Mouse (Mus musculus): Measurements from ENCODE around the gene Epha5.

Epha5 gene

DNA sequence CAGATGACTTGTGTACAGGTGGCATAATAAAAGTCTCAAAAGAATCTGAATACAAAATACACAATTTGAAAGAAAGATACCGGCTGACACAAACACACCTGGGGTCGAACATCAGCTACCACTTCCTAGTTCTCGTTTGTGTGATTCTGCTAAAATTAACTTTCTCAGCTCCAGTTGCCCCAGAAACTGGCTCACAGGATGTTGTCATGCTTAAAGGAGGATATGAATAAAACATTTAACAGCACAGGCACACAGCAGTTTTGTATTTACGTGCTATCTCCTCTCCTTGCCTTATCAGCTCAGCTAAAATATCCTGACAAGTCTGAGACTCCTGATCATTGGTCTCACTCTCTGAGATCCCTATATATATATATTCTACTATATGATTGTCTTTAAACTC lies 99.3 kb downstream of the Epha5 start:
- intact Hi-C loops (cut with DNase I) = no loop called here

DNA sequence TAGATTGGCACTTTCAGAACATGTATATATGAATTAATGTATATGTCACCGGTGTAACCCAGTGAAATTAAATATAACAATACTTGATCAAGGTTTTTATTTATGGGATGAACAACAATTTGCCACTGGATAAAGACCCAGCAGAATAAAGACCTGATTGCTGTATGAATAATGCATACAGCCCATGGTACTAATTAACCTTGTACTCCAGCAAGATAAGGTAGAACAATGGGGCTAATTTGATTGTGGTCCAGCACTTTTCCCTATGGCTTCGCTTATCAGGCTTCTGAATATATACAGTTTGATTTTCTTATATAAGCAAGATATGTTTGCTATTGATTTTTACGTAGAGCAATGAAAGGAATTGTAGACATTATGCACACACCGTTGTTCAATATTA lies 103.6 kb downstream of the Epha5 start:
- intact Hi-C loops (cut with DNase I) = no loop called here

- intact Hi-C loops (cut with DNase I) = no loop called here
Observed at GRCm38 (mm10) chr5:84298878-84299736, 118.1 kb downstream of the Epha5 start.

- intact Hi-C loops (cut with DNase I) = no loop called here
Observed at GRCm38 (mm10) chr5:84289429-84289977, 127.7 kb downstream of the Epha5 start.

DNA sequence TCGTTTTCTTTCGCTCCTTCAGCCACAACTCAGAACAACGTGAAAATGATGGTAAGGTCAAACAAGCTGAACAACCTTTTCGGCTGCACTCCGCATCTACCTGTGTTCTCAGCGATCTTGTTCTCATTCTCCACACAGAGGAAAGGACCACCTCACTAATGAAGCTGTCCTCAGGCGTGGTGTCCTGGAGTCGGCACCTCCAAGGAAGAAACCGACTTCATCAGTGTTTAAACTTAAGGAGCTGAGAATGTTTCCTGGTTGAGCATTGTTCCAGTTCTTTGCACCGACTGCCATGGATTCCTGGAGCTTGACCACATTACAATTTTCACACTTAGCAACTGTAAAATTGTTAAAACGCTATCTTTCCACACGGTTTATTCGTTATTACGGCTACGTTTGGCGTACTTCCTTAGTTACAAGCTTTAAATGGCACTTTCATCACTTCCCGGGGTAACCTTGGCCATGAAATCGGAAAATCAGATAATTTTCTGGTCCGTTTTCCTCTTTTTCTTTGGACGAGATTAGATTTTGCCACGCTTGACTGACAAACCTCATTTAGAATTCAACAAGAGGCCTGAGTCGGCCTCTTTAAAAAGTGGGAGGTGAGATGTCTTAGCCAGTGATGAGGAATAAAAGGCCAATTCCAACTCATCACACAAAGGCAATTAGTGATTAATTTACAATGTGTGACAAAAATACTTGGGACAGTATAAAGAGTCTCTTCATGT lies 135.7 kb downstream of the Epha5 start:
- intact Hi-C loops (cut with DNase I) = no loop called here

GRCm38 (mm10) chr5:84276996-84277395 lies 140.2 kb downstream of the Epha5 start:
- intact Hi-C loops (cut with DNase I) = no loop called here

GRCm38 (mm10) chr5:84265407-84265806 lies 151.8 kb downstream of the Epha5 start:
- intact Hi-C loops (cut with DNase I) = no loop called here

DNA sequence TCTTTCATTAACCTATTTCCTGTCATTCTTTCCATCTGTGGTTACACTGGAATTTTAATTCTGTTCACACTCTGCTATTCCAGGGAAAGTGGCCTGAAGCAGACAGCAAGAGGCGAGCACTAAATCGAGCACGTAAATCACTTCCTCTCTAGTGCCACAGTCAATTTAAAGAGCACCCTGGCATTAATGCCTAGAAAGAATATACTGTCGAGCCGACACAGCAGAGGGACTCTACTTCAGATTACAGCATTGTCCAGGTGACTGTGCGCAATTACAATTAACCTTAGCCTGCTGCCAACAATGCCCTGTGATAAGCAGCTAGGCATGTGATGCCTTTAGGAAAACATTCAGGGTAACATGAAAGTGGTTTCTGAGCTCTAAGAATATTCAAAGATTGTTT lies 153.2 kb downstream of the Epha5 start:
- intact Hi-C loops (cut with DNase I) = no loop called here

DNA sequence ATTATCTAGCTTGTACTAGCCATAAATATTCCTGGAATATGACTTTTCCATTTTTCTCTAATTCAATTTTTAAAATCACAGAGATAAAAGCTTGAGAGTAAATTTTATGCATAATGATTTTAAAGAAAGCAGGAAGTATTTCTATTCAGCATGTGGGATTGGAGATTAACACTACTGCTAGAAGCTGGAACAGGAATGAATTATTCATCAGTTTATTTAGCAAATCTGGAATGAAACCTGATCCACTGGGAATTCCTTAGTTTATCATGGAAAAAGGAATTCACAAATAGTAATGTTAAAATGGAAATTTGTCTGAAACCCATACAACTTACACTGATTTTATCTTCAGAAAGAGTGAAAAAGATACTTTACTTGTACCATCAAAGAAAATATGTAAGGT lies 187.2 kb downstream of the Epha5 start:
- intact Hi-C loops (cut with DNase I) = no loop called here

- intact Hi-C loops (cut with DNase I) = no loop called here
Observed at GRCm38 (mm10) chr5:84208609-84209008, 208.6 kb downstream of the Epha5 start.

DNA sequence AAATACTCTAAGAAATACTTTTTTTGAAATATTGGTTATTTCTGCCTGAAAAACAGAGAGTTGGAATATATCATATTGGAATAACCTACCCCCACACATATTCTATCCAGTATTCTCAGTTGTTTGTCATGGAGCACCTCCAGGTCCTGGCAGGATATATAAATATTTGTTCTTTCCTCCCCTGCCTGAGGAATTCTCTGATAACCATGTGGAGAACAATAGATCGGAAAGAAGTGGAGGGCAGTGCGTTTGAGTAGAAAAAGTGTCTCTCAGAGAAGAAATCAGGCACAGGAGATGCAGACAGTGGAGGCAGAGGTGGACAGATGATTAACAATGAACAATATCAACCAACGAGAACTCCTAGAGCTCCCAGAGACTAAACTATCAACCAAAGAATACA lies 223.8 kb downstream of the Epha5 start:
- intact Hi-C loops (cut with DNase I) = no loop called here

DNA sequence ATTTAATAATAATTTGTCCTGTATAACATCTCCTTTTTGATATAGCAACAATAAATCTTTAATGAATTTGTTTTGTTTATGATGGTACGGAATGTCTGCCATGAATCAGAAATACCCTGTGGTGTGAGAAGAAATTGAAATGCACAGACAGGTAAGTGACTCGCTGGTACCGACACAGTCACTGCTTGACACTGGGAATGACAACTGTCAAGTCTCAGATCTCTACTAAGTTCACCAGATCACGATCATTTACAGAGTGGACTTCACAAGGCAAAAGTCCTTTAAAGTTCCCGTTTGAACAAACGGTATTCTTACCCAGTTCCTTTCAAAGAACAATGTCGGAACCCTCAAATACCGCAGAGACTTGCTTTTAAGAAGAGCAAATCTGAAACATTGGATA lies 233.0 kb downstream of the Epha5 start:
- intact Hi-C loops (cut with DNase I) = no loop called here

- intact Hi-C loops (cut with DNase I) = no loop called here
Observed at GRCm38 (mm10) chr5:84153095-84153494, 264.1 kb downstream of the Epha5 start.

DNA sequence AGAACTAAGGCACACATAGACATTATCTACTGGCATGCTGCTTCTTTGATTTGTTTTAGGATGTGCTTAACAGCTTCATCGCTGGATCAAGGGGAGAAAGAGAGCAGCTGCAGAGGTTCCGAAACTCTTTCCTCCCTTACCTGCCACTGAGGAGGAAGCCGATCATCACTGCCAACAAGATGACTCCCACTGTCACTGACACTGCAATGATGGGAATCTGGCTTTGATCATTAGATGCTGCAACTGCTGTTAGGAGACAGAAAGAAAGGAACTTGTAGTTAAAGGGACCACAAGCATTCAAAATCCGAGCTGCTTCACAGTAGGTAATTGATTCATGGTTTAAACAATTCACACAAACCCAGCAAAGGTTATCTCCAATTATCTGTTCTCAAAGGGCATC lies 275.0 kb downstream of the Epha5 start:
- intact Hi-C loops (cut with DNase I) = no loop called here

DNA sequence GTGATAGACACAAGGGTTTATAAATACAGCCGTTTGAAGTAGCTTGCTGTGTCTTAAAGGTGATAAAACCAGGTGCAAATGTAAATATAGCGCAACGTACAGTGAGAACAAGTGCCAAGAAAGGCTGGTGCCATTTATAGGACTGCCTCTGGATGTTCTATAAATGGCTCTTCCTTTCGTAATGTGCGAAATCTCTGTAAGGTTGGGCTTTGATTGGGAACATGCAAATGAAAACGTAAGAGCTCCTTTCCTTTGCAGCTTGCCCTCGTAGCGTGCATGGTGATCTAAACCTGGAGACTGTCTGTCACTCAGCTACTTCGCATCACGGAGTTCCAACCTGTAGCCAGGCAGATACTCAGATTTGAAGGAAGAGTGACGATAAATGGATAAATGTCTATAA lies 321.2 kb downstream of the Epha5 start:
- intact Hi-C loops (cut with DNase I) = no loop called here

DNA sequence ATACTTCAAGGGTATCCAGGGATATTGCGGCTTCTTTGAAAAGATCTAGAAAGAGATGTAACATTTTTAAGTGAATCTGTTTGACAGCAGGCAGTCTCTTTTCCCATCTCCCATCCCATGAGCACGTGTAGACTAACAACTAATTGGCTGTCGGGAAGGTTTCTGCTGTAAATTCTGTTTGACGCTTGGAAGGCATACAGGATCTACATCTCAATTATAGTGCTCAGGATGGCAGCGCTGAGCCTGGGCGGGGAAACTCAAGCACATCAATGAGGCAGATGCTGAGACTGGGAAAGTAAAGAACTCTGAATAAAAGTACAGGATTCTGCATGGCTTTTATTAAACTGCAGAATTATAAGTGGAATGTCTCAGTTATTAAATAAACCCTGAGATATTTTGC lies 335.9 kb downstream of the Epha5 start:
- intact Hi-C loops (cut with DNase I) = no loop called here

DNA sequence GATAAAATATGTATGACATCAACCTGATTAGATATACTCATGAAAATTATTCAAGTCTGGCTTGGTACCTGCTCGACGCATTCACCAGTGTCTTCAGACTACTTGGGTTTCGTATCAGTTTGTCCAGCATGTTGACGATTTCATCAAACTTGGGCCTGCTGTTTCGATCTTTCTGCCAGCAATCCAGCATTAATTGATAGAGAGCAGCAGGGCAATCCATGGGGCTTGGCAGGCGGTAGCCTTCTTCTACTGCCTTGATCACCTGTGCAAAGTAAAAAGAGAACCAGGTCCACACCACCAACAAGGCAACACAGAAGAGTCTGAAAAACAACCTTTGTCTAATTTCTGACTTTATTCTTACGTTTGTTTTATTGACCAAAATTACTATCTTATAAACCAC lies 346.2 kb downstream of the Epha5 start:
- intact Hi-C loops (cut with DNase I) = no loop called here

DNA sequence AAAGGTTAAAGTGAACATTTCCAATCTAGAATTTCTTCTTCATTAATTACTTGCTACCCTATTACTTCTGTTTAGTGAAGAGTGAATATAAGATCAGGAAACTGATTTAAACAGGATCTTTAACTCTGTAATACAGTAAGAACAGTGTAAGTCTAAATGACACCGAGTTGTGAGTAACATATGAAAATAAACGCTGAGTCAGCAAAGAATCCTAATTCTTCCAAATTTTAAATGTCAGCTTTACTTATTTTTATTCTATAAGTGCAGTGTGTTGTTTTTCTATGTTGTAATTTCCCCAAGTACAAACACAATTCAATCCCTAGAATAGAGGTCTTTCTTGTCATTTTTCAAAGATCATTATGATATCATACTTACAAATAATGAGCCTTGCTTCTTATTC lies 363.3 kb downstream of the Epha5 start:
- intact Hi-C loops (cut with DNase I) = no loop called here

GRCm38 (mm10) chr5:84037250-84037963 lies 379.8 kb downstream of the Epha5 start:
- intact Hi-C loops (cut with DNase I) = no loop called here
